Mouse (Mus musculus) forebrain, embryonic 14.5 days (tissue): ENCODE measurements at regions not wholly inside any gene's neighbourhood (a gene's known extent, or its start where the extent isn't known, plus 50 kb on each side); places are given as distances from the start of the nearest gene placed in this dataset.

ENCODE experiments used
- ATAC-seq: fragments of 200-750 bp; cut with Nextera tagmentation; 2 replicates; pipeline ENCODE4 v1.8.0; 2017; ENCODE audit warnings: mild to moderate bottlenecking, moderate library complexity
- DNase-seq: peaks from one replicate; pipeline ENCODE4 v3.0.0-alpha.2; 2015; ENCODE audit warnings: low spot score
- H3K27ac ChIP-seq: fragments of 300-500 bp; sonication (generic); 2 replicates; pipeline ENCODE4 v1.5.1; 2014; ENCODE audit warnings: low read depth, mild to moderate bottlenecking, control low read depth, low read length, moderate library complexity
- H3K27me3 ChIP-seq: fragments of 300-500 bp; sonication (generic); replicated peaks from 2 replicates; pipeline ENCODE4 v1.6.1; 2014; ENCODE audit warnings: low read length, control low read depth, mixed read lengths; ENCODE audit not compliant: control insufficient read depth, insufficient read depth
- H3K36me3 ChIP-seq: fragments of 300-500 bp; sonication (generic); 2 replicates; pipeline ENCODE4 v1.6.1; 2014; ENCODE audit warnings: low read length, control low read depth; ENCODE audit not compliant: control insufficient read depth, insufficient read depth
- H3K4me1 ChIP-seq: fragments of 300-500 bp; sonication (generic); 2 replicates; pipeline ENCODE4 v1.6.1; 2014; ENCODE audit warnings: antibody characterized with exemption, low read length, control low read depth; ENCODE audit not compliant: control insufficient read depth, insufficient read depth
- H3K4me2 ChIP-seq: fragments of 300-500 bp; sonication (generic); 2 replicates; pipeline ENCODE4 v1.6.1; 2014; ENCODE audit warnings: mild to moderate bottlenecking, control low read depth, low read length
- H3K4me3 ChIP-seq: fragments of 300-500 bp; sonication (generic); 2 replicates; pipeline ENCODE4 v1.5.1; 2014; ENCODE audit warnings: low read depth, low read length, control low read depth
- H3K9ac ChIP-seq: fragments of 300-500 bp; sonication (generic); 2 replicates; pipeline ENCODE4 v1.6.1; 2014; ENCODE audit warnings: mild to moderate bottlenecking, low read length, control low read depth, moderate library complexity
- H3K9me3 ChIP-seq: fragments of 300-500 bp; sonication (generic); replicated peaks from 2 replicates; pipeline ENCODE4 v1.6.1; 2016; ENCODE audit warnings: low read length, control low read depth, mixed read lengths; ENCODE audit not compliant: control insufficient read depth
- WGBS: fragments of 180-500 bp; shearing (Covaris S2); extraction: QIAGEN DNeasy Blood & Tissue Kit; methylation state at CpG from one replicate; pipeline ENCODE4 v1.1.7; 2014; 5-methylcytosine and 5-hydroxymethylcytosine counted together

DNA sequence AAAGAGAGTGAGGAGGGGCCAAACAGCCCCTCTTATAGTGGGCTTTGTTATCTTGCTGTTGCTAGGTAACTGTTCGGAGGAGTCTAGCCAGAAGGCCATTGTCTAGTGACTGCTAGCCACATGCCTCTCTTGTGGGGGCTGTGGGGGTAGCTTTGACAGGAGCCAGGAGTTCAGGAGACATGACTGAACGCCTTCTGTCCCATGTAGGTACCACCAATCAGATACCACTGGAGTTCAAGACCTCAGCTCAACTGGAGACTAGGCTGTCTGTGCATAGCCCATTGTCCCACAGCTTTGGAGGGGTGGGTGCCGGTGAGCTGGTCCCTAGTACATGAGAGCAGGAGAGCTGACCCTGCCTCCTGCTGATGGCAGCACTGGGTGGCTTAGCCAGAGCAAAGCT lies 82.4 kb upstream of the Unc93a2 start:
- Histone ChIP-seq H3K27ac (no peak overlapping the region), H3K36me3 (no peaks in the 10 kb centered on the region), H3K9ac (no peak overlapping the region), H3K4me2 (no peak overlapping the region), H3K4me1 (no peaks in the 10 kb centered on the region), H3K27me3 (no peaks in the 10 kb centered on the region), H3K4me3 (no peak overlapping the region), H3K9me3 (no peaks in the 10 kb centered on the region)
- 14% methylated on average over 3 of the region's 3 CpGs for WGBS
- peak; percentile 31 for DNase-seq
- peak; percentile 15; the same call in 1 of the 2 replicates for ATAC-seq

DNA sequence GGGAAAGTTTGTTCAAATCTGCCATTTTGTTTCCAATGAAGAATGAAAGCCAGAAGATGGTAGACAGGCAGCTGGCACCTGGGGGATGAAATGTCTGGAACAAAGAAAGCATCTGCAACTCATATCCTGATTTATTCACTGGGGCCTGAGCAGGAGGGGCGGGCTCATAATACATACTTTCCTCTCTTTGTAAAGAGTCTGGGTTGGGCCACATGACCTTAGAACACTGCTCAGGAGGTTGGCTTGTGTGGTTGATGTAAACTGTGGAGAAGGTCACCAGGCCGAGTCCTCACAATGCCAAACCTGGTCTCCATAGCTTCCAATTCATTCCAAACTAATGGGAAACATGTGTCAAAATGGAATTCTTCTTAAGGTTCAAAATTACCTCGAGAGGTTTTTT lies 79.6 kb upstream of the Unc93a2 start:
- Histone ChIP-seq H3K4me2 (no peak overlapping the region), H3K4me3 (no peak overlapping the region), H3K27me3 (no peaks in the 10 kb centered on the region), H3K9me3 (no peaks in the 10 kb centered on the region), H3K4me1 (no peaks in the 10 kb centered on the region), H3K27ac (no peak overlapping the region), H3K36me3 (no peaks in the 10 kb centered on the region), H3K9ac (no peak overlapping the region)
- WGBS = 79% methylated on average over 3 of the region's 3 CpGs
- no peak for ATAC-seq
- DNase-seq = no peak

DNA sequence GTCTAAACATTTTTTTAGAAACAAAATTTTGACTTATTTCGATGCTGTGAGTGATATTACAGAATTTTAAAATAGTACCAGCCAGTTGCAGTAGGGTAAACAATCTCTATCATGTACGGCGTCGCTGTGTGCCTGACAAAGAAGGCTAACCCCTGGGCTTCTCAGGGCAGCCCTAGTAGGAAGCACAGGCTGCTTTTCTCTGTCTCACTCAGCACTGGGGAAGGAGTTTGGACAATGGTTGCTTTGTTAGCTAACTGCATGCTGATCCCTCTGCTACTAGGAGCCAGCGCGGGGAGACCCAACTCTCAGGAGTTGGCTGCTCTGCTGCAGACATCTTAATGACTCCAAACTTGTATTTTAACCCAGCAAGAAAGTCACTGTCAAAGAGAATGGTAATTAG lies 75.9 kb upstream of the Unc93a2 start:
- WGBS = 4% methylated on average over 6 of the region's 6 CpGs
- no peak overlapping the region for H3K9ac ChIP-seq
- DNase-seq = peak; percentile 63
- no peak overlapping the region for H3K27ac ChIP-seq
- H3K36me3 ChIP-seq = no peaks in the 10 kb centered on the region
- no peak overlapping the region for H3K4me2 ChIP-seq
- ATAC-seq = peak; percentile 65
- no peaks in the 10 kb centered on the region for H3K27me3 ChIP-seq
- H3K4me3 ChIP-seq = no peak overlapping the region
- H3K9me3 ChIP-seq = no peaks in the 10 kb centered on the region
- no peaks in the 10 kb centered on the region for H3K4me1 ChIP-seq

DNA sequence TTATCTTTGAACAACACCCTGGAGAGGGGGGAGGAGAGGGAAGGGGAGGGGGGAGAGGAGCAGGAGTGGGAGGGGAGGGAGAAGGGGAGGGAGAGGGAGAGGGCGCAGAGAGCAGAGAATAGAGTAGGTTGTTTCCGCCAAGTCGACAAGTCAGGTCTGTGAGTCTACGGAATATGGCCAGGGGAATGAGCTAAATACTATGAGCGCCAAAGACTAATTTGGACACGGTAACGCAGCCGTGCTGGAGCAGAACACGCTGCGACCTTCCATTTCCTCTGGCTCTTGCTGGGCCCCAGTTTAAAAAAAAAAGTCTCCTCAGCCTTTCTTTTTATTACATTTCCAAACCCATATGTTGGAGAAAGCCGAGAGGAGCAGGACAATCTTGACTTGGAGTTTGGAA lies 71.7 kb upstream of the Unc93a2 start:
- no peak overlapping the region for H3K9ac ChIP-seq
- 92% methylated on average over 11 of the region's 11 CpGs for WGBS
- no peak overlapping the region for H3K4me2 ChIP-seq
- H3K4me1 ChIP-seq = no peaks in the 10 kb centered on the region
- no peaks in the 10 kb centered on the region for H3K27me3 ChIP-seq
- DNase-seq = no peak
- ATAC-seq = no peak
- no peaks in the 10 kb centered on the region for H3K9me3 ChIP-seq
- H3K27ac ChIP-seq = no peak overlapping the region
- no peaks in the 10 kb centered on the region for H3K36me3 ChIP-seq
- H3K4me3 ChIP-seq = no peak overlapping the region

DNA sequence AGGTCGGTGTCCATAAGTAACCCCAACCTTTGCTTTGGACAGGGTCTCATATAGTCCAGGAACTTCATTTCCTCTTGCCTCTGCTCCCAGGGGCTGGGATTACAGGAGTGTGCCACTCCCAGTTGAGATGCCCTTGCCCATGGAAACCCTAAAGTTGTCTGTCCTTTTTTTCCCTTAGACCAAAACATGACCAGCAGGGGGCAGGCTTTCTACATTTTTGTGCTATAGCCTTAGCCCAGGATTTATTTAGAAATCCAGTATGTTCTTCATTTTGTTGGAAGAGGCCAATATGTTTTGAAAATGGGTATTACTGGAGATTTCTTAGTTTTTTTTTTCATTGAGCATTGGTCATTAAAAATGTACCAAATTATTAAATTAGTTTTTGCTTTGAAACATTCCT lies 58.6 kb upstream of the Unc93a2 start:
- Histone ChIP-seq H3K36me3 (no peaks in the 10 kb centered on the region), H3K27me3 (no peaks in the 10 kb centered on the region), H3K4me1 (no peaks in the 10 kb centered on the region), H3K9ac (no peak overlapping the region), H3K4me2 (no peak overlapping the region), H3K9me3 (no peaks in the 10 kb centered on the region), H3K4me3 (no peak overlapping the region), H3K27ac (no peak overlapping the region)
- DNase-seq = peak; percentile 83
- WGBS = 53% methylated on average over 1 of the region's 1 CpGs
- ATAC-seq = no peak

DNA sequence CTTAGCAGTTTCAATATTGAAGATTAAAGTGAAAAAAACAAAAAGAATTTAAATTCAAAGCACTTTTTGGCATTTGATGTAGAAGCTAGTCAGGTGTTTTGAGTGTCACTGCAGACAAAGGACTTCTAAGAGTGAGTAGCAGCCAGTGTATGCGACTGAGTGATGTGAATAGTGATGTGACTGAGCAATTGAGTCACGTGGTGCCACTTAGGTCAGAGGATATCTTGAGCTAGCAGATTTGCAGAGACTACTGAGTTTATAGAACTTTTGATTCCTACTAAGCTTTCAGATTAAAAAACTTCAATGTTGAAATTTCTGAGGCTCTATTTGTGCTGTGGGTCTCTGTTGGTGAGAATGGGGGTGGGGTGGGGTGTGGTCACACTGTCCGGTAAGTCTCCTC lies 49.8 kb upstream of the Unc93a2 start:
- H3K27ac ChIP-seq = no peak overlapping the region
- no peaks in the 10 kb centered on the region for H3K9me3 ChIP-seq
- ATAC-seq (no peak), DNase-seq (no peak)
- H3K36me3 ChIP-seq = no peaks in the 10 kb centered on the region
- no peaks in the 10 kb centered on the region for H3K4me1 ChIP-seq
- H3K4me2 ChIP-seq = no peak overlapping the region
- no peak overlapping the region for H3K9ac ChIP-seq
- no peak overlapping the region for H3K4me3 ChIP-seq
- 66% methylated on average over 3 of the region's 3 CpGs for WGBS
- no peaks in the 10 kb centered on the region for H3K27me3 ChIP-seq
